Mouse (Mus musculus) inflammation-experienced regulatory T-cells, adult 16 weeks (primary cell): ENCODE results near the gene Slc35a3. TPM values are rescaled to one million over a fixed set of nuclear protein-coding genes. Genes with fewer than 3 reads are reported as not detected.

ENCODE experiments used
- polyA plus RNA-seq: library from polyadenylated mRNA; unstranded; fragments of 100-300 nt; shearing (Covaris generic); gene quantifications from one replicate; pipeline ENCODE4 v1.2.1, GENCODE M21; 2017

Slc35a3 gene
- 7.2 TPM for polyA plus RNA-seq

GRCm38 (mm10) chr3:116712436-116712881 is at the start of gene Slc35a3:
Slc35a3 (minus strand) TSS chr3:116712831.

GRCm38 (mm10) chr3:116681160-116681559 is 31.5 kb downstream of the Slc35a3 start, which contains the start of gene Gm43191:
Gm43191 (minus strand) TSS chr3:116681260.

GRCm38 (mm10) chr3:116662463-116662863 is 50.2 kb downstream of the Slc35a3 start, which contains the start of gene Mfsd14a:
Mfsd14a (minus strand) TSS chr3:116662677.

Other genes starting within 250 kb of the Slc35a3 start
- gene Rtca, start 204.6 kb downstream of the Slc35a3 start, polyA plus RNA-seq = 47.8 TPM
- gene Dbt, start 199.8 kb downstream of the Slc35a3 start, polyA plus RNA-seq = 19.8 TPM
- 0.59 TPM for gene Lrrc39, start 149.9 kb downstream of the Slc35a3 start, polyA plus RNA-seq
- 7.9 TPM for gene Sass6, start 117.8 kb downstream of the Slc35a3 start, polyA plus RNA-seq
- gene Trmt13, start 98.2 kb downstream of the Slc35a3 start, polyA plus RNA-seq = 48.1 TPM
- gene Mfsd14a, start 50.2 kb downstream of the Slc35a3 start, polyA plus RNA-seq = 92.8 TPM
- not detected for gene Gm43191, start 31.6 kb downstream of the Slc35a3 start, polyA plus RNA-seq
- 6.3 TPM for gene Agl, start 95.3 kb upstream of the Slc35a3 start, polyA plus RNA-seq
- 25.3 TPM for gene Frrs1, start 146.6 kb upstream of the Slc35a3 start, polyA plus RNA-seq